Mouse (Mus musculus): ENCODE data around the gene Tmprss2.

- TF ChIP-seq CTCF (IDR thresholded peaks at IDR 0.05; ENCODE audit: control insufficient read depth, insufficient read depth, insufficient read length) (peak; percentile 11), MYOG (IDR thresholded peaks at IDR 0.05; ENCODE audit: control insufficient read depth, extremely low read depth, insufficient read length) (no peak), MYOD1 (IDR thresholded peaks at IDR 0.05; ENCODE audit: control insufficient read depth, insufficient read length, low read depth) (no peak), CEBPB (IDR thresholded peaks at IDR 0.05; ENCODE audit: low read depth) (no peak), USF1 (IDR thresholded peaks at IDR 0.05; ENCODE audit: low read depth) (no peak)
These were observed 88.0 kb downstream of the Tmprss2 start for GRCm38 (mm10) chr16:97523024-97523423.

Measured in C2C12 (cell line).